Mouse (Mus musculus): Measurements from ENCODE around the gene Ripor3. TPM values are rescaled to one million over a fixed set of nuclear protein-coding genes. Genes with fewer than 3 reads are reported as not detected.

Ripor3 gene
- polyA plus RNA-seq, 1 experiment from 2014 or later = 1.6 TPM

- Histone ChIP-seq H3K9me3 (replicated peaks) (no peaks in the 10 kb centered on the region), H3K27me3 (no peaks in the 10 kb centered on the region; the same call in 1 of the 2 replicates), H3K4me1 (replicated peaks) (peaks cover 32% of the 10 kb centered on the region), H3K4me3 (replicated peaks) (no peak overlapping the region), H3K36me3 (peaks cover 2% of the 10 kb centered on the region; the same call in 1 of the 2 replicates), H3K9ac (no peak overlapping the region), H3K27ac (no peak overlapping the region), H3K4me2 (no peak overlapping the region)
- ATAC-seq (ENCODE audit: low read depth) (no peak), DNase-seq (no peak)
- 36% methylated on average over 3 of the region's 3 CpGs for WGBS (ENCODE audit: insufficient replicate concordance)
These were observed 25.5 kb downstream of the Ripor3 start for GRCm38 (mm10) chr2:167984946-167985345.

GRCm38 (mm10) chr2:167984371-167984770 lies 26.0 kb downstream of the Ripor3 start:
- H3K4me3 ChIP-seq (replicated peaks) = no peak overlapping the region
- no peak overlapping the region for H3K4me2 ChIP-seq
- no peak overlapping the region for H3K27ac ChIP-seq
- ATAC-seq (ENCODE audit: low read depth) = no peak
- no peak overlapping the region for H3K9ac ChIP-seq
- no peak for DNase-seq
- WGBS (ENCODE audit: insufficient replicate concordance) = 70% methylated on average over 5 of the region's 5 CpGs
- peaks cover 2% of the 10 kb centered on the region; the same call in 1 of the 2 replicates for H3K36me3 ChIP-seq
- H3K27me3 ChIP-seq = no peaks in the 10 kb centered on the region; the same call in 1 of the 2 replicates
- H3K4me1 ChIP-seq (replicated peaks) = peaks cover 38% of the 10 kb centered on the region
- H3K9me3 ChIP-seq (replicated peaks) = no peaks in the 10 kb centered on the region

- no peak overlapping the region for H3K9ac ChIP-seq
- ATAC-seq (ENCODE audit: low read depth) (peak; percentile 52), DNase-seq (no peak)
- H3K27me3 ChIP-seq = no peaks in the 10 kb centered on the region; the same call in 1 of the 2 replicates
- H3K27ac ChIP-seq = peak overlapping the region; percentile 39; the same call in 1 of the 2 replicates
- 60% methylated on average over 9 of the region's 9 CpGs for WGBS (ENCODE audit: insufficient replicate concordance)
- H3K9me3 ChIP-seq (replicated peaks) = no peaks in the 10 kb centered on the region
- no peak overlapping the region for H3K4me2 ChIP-seq
- H3K4me1 ChIP-seq (replicated peaks) = peaks cover 38% of the 10 kb centered on the region
- H3K4me3 ChIP-seq (replicated peaks) = no peak overlapping the region
- peaks cover 15% of the 10 kb centered on the region for H3K36me3 ChIP-seq
These were observed 27.8 kb downstream of the Ripor3 start for GRCm38 (mm10) chr2:167982646-167983045.

- ATAC-seq (ENCODE audit: low read depth) (no peak), DNase-seq (no peak)
- Histone ChIP-seq H3K27me3 (no peaks in the 10 kb centered on the region), H3K9ac (no peak overlapping the region), H3K27ac (no peak overlapping the region), H3K36me3 (peaks cover 36% of the 10 kb centered on the region), H3K4me2 (no peak overlapping the region), H3K4me3 (replicated peaks) (no peak overlapping the region), H3K9me3 (replicated peaks) (no peaks in the 10 kb centered on the region), H3K4me1 (replicated peaks) (peaks cover 34% of the 10 kb centered on the region)
- WGBS (ENCODE audit: insufficient replicate concordance) = 66% methylated on average over 10 of the region's 10 CpGs
These were observed 30.0 kb downstream of the Ripor3 start for GRCm38 (mm10) chr2:167980391-167980790.

GRCm38 (mm10) chr2:167978271-167978670 lies 32.1 kb downstream of the Ripor3 start:
- Histone ChIP-seq H3K9ac (no peak overlapping the region; the same call in 1 of the 2 replicates), H3K9me3 (replicated peaks) (no peaks in the 10 kb centered on the region), H3K27ac (peak overlapping the region; percentile 67), H3K4me3 (replicated peaks) (no peak overlapping the region), H3K4me1 (replicated peaks) (peaks cover 39% of the 10 kb centered on the region), H3K36me3 (peaks cover 57% of the 10 kb centered on the region), H3K27me3 (no peaks in the 10 kb centered on the region), H3K4me2 (no peak overlapping the region)
- 81% methylated on average over 10 of the region's 10 CpGs for WGBS (ENCODE audit: insufficient replicate concordance)
- DNase-seq (no peak), ATAC-seq (ENCODE audit: low read depth) (no peak)

- Histone ChIP-seq H3K4me2 (no peak overlapping the region), H3K4me1 (replicated peaks) (peaks cover 51% of the 10 kb centered on the region), H3K9me3 (replicated peaks) (no peaks in the 10 kb centered on the region), H3K4me3 (replicated peaks) (no peak overlapping the region), H3K27me3 (no peaks in the 10 kb centered on the region), H3K9ac (no peak overlapping the region), H3K27ac (no peak overlapping the region), H3K36me3 (peaks cover 71% of the 10 kb centered on the region)
- no peak for ATAC-seq (ENCODE audit: low read depth)
- 58% methylated on average over 12 of the region's 12 CpGs for WGBS (ENCODE audit: insufficient replicate concordance)
- no peak for DNase-seq
These were observed 34.7 kb downstream of the Ripor3 start for GRCm38 (mm10) chr2:167975746-167976145.

GRCm38 (mm10) chr2:167972809-167973208 lies 37.6 kb downstream of the Ripor3 start:
- Histone ChIP-seq H3K9ac (no peak overlapping the region), H3K4me3 (replicated peaks) (no peak overlapping the region), H3K4me1 (replicated peaks) (peaks cover 30% of the 10 kb centered on the region), H3K27ac (0 out of 2 replicates have a peak overlapping the region, but pooled peaks have one; percentile 18), H3K9me3 (replicated peaks) (no peaks in the 10 kb centered on the region), H3K27me3 (no peaks in the 10 kb centered on the region), H3K4me2 (no peak overlapping the region), H3K36me3 (peaks cover 84% of the 10 kb centered on the region)
- no peak for DNase-seq
- no peak for ATAC-seq (ENCODE audit: low read depth)
- WGBS (ENCODE audit: insufficient replicate concordance) = 0% methylated on average over 1 of the region's 1 CpGs

GRCm38 (mm10) chr2:167972146-167972545 lies 38.3 kb downstream of the Ripor3 start:
- no peaks in the 10 kb centered on the region for H3K27me3 ChIP-seq
- no peak overlapping the region for H3K9ac ChIP-seq
- H3K4me1 ChIP-seq (replicated peaks) = peaks cover 27% of the 10 kb centered on the region
- H3K27ac ChIP-seq = peak overlapping the region; percentile 43
- no peak overlapping the region for H3K4me2 ChIP-seq
- H3K4me3 ChIP-seq (replicated peaks) = no peak overlapping the region
- H3K36me3 ChIP-seq = peaks cover 84% of the 10 kb centered on the region
- H3K9me3 ChIP-seq (replicated peaks) = no peaks in the 10 kb centered on the region
- no peak for ATAC-seq (ENCODE audit: low read depth)
- WGBS (ENCODE audit: insufficient replicate concordance) = 49% methylated on average over 5 of the region's 5 CpGs
- no peak for DNase-seq

- 83% methylated on average over 10 of the region's 10 CpGs for WGBS (ENCODE audit: insufficient replicate concordance)
- Histone ChIP-seq H3K9me3 (replicated peaks) (no peaks in the 10 kb centered on the region), H3K27ac (no peak overlapping the region), H3K4me3 (replicated peaks) (no peak overlapping the region), H3K36me3 (peaks cover 85% of the 10 kb centered on the region), H3K9ac (no peak overlapping the region), H3K4me2 (no peak overlapping the region), H3K4me1 (replicated peaks) (peaks cover 21% of the 10 kb centered on the region), H3K27me3 (no peaks in the 10 kb centered on the region)
- ATAC-seq (ENCODE audit: low read depth) = no peak
- DNase-seq = no peak
These were observed 40.4 kb downstream of the Ripor3 start for GRCm38 (mm10) chr2:167969851-167970541.

- Histone ChIP-seq H3K36me3 (peaks cover 82% of the 10 kb centered on the region), H3K4me2 (no peak overlapping the region), H3K27me3 (no peaks in the 10 kb centered on the region), H3K27ac (no peak overlapping the region), H3K9ac (no peak overlapping the region), H3K9me3 (replicated peaks) (no peaks in the 10 kb centered on the region), H3K4me3 (replicated peaks) (no peak overlapping the region), H3K4me1 (replicated peaks) (peaks cover 21% of the 10 kb centered on the region)
- DNase-seq = no peak
- 80% methylated on average over 7 of the region's 7 CpGs for WGBS (ENCODE audit: insufficient replicate concordance)
- no peak for ATAC-seq (ENCODE audit: low read depth)
These were observed 41.9 kb downstream of the Ripor3 start for GRCm38 (mm10) chr2:167968504-167968903.

- H3K36me3 ChIP-seq = peaks cover 65% of the 10 kb centered on the region
- 81% methylated on average over 3 of the region's 3 CpGs for WGBS (ENCODE audit: insufficient replicate concordance)
- ATAC-seq (ENCODE audit: low read depth) = no peak
These were observed 44.5 kb downstream of the Ripor3 start for GRCm38 (mm10) chr2:167965911-167966310.

GRCm38 (mm10) chr2:167964320-167964719 lies 46.1 kb downstream of the Ripor3 start:
- WGBS (ENCODE audit: insufficient replicate concordance) = 79% methylated on average over 9 of the region's 9 CpGs
- Histone ChIP-seq H3K4me1 (replicated peaks) (peaks cover 29% of the 10 kb centered on the region), H3K9ac (no peak overlapping the region), H3K4me2 (no peak overlapping the region), H3K36me3 (peaks cover 54% of the 10 kb centered on the region), H3K27ac (no peak overlapping the region), H3K27me3 (no peaks in the 10 kb centered on the region), H3K4me3 (replicated peaks) (no peak overlapping the region), H3K9me3 (replicated peaks) (no peaks in the 10 kb centered on the region)
- no peak for ATAC-seq (ENCODE audit: low read depth)
- DNase-seq = no peak

More at GRCm38 (mm10) chr2:167965911-167966310, 44.5 kb downstream of the Ripor3 start:
- Histone ChIP-seq H3K27me3 (no peaks in the 10 kb centered on the region), H3K4me1 (replicated peaks) (peaks cover 13% of the 10 kb centered on the region), H3K9me3 (replicated peaks) (no peaks in the 10 kb centered on the region), H3K4me2 (no peak overlapping the region), H3K9ac (no peak overlapping the region), H3K27ac (no peak overlapping the region), H3K4me3 (replicated peaks) (no peak overlapping the region)
- DNase-seq = no peak
